Mouse (Mus musculus): ENCODE results near the gene Map1lc3b. TPM values are rescaled to one million over a fixed set of nuclear protein-coding genes. Genes with fewer than 3 reads are reported as not detected.

The Map1lc3b gene
- polyA plus RNA-seq (2014; fragmentation: Nextera tagmentation; extraction: Ambion mirVana), result 225 and 236 TPM in 2 replicates

GRCm38 (mm10) chr8:121590203-121591177, at the start of gene Map1lc3b:
TSS of gene Map1lc3b (plus strand) at chr8:121590361.
- WGBS, result under 1% methylated on average over 93 of the region's 94 CpGs
- DNase-seq (ENCODE audit: low spot score) (peak; percentile 97), ATAC-seq (replicated peaks; ENCODE audit: insufficient number of reproducible peaks, low FRiP score, low TSS enrichment, low read depth) (peak; percentile 55)
- Histone ChIP-seq H3K4me3 (ENCODE audit: low read depth, low read length) (peak within 1 kb of the TSS; percentile 88), H3K9ac (replicated peaks; ENCODE audit: low read length) (peak within 1 kb of the TSS; percentile 84), H3K9me3 (replicated peaks; ENCODE audit: control insufficient read depth, low read length) (no peaks in the 10 kb centered on the region), H3K27me3 (ENCODE audit: control insufficient read depth, insufficient read depth, low read length) (no peaks in the 10 kb centered on the region), H3K36me3 (replicated peaks; ENCODE audit: control insufficient read depth, insufficient read depth, low read depth, low read length) (peaks cover 3% of the 10 kb centered on the region), H3K4me2 (ENCODE audit: low read depth, low read length) (peak within 1 kb of the TSS; percentile 79), H3K27ac (replicated peaks; ENCODE audit: low read depth, low read length) (peak within 1 kb of the TSS; percentile 8; the same call in 1 of the 2 replicates), H3K4me1 (ENCODE audit: control insufficient read depth, insufficient read depth, low read length) (peaks cover 2% of the 10 kb centered on the region)

- H3K27me3 ChIP-seq (ENCODE audit: control insufficient read depth, insufficient read depth, low read length), result no peaks in the 10 kb centered on the region
- no peak overlapping the region for H3K4me3 ChIP-seq (ENCODE audit: low read depth, low read length)
- ATAC-seq (replicated peaks; ENCODE audit: insufficient number of reproducible peaks, low FRiP score, low TSS enrichment, low read depth), result no peak
- WGBS, result 81% methylated on average over 19 of the region's 19 CpGs
- no peak for DNase-seq (ENCODE audit: low spot score)
- H3K9ac ChIP-seq (replicated peaks; ENCODE audit: low read length), result no peak overlapping the region
- no peaks in the 10 kb centered on the region for H3K4me1 ChIP-seq (ENCODE audit: control insufficient read depth, insufficient read depth, low read length)
- no peaks in the 10 kb centered on the region for H3K36me3 ChIP-seq (replicated peaks; ENCODE audit: control insufficient read depth, insufficient read depth, low read depth, low read length)
- no peak overlapping the region for H3K4me2 ChIP-seq (ENCODE audit: low read depth, low read length)
- no peak overlapping the region for H3K27ac ChIP-seq (replicated peaks; ENCODE audit: low read depth, low read length)
- no peaks in the 10 kb centered on the region for H3K9me3 ChIP-seq (replicated peaks; ENCODE audit: control insufficient read depth, low read length)
Measured at GRCm38 (mm10) chr8:121541862-121542261, 48.3 kb upstream of the Map1lc3b start.

DNA sequence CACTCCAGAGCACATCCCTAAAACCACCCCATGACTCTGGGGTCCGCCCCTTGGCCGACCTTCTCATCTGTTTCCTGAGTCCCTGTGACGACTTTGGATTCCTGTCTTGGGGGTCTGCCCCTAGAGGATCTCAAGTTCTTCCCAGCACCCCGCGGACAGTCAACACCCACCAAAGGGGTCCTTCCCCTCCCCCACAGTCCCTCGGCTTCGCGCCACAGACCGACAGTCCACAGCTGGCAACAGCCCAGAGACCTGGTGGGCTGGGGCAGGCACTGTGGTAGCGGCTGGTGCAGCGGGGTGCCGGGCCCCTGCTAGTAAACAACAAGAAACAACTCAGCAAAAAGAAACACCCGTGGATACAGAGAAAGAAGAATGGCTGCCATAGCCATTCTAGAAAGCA, 47.3 kb upstream of the Map1lc3b start:
- 67% methylated on average over 13 of the region's 13 CpGs for WGBS

GRCm38 (mm10) chr8:121544276-121544785, 45.8 kb upstream of the Map1lc3b start, which contains the start of gene 1700018B08Rik:
TSS of gene 1700018B08Rik (minus strand) at chr8:121544320.
- Histone ChIP-seq H3K4me3 (ENCODE audit: low read depth, low read length) (no peak within 1 kb of the TSS), H3K9me3 (replicated peaks; ENCODE audit: control insufficient read depth, low read length) (no peaks in the 10 kb centered on the region), H3K36me3 (replicated peaks; ENCODE audit: control insufficient read depth, insufficient read depth, low read depth, low read length) (no peaks in the 10 kb centered on the region), H3K27me3 (ENCODE audit: control insufficient read depth, insufficient read depth, low read length) (no peaks in the 10 kb centered on the region), H3K4me1 (ENCODE audit: control insufficient read depth, insufficient read depth, low read length) (no peaks in the 10 kb centered on the region), H3K4me2 (ENCODE audit: low read depth, low read length) (no peak within 1 kb of the TSS), H3K9ac (replicated peaks; ENCODE audit: low read length) (no peak within 1 kb of the TSS; the same call in 1 of the 2 replicates), H3K27ac (replicated peaks; ENCODE audit: low read depth, low read length) (no peak within 1 kb of the TSS)
- WGBS, result 85% methylated on average over 12 of the region's 12 CpGs
- no peak for ATAC-seq (replicated peaks; ENCODE audit: insufficient number of reproducible peaks, low FRiP score, low TSS enrichment, low read depth)
- DNase-seq (ENCODE audit: low spot score), result no peak

More for the DNA sequence above, 47.3 kb upstream of the Map1lc3b start:
- Histone ChIP-seq H3K9me3 (replicated peaks; ENCODE audit: control insufficient read depth, low read length) (no peaks in the 10 kb centered on the region), H3K4me1 (ENCODE audit: control insufficient read depth, insufficient read depth, low read length) (no peaks in the 10 kb centered on the region), H3K27me3 (ENCODE audit: control insufficient read depth, insufficient read depth, low read length) (no peaks in the 10 kb centered on the region), H3K36me3 (replicated peaks; ENCODE audit: control insufficient read depth, insufficient read depth, low read depth, low read length) (no peaks in the 10 kb centered on the region), H3K27ac (replicated peaks; ENCODE audit: low read depth, low read length) (no peak overlapping the region), H3K9ac (replicated peaks; ENCODE audit: low read length) (no peak overlapping the region), H3K4me3 (ENCODE audit: low read depth, low read length) (no peak overlapping the region), H3K4me2 (ENCODE audit: low read depth, low read length) (no peak overlapping the region)
- ATAC-seq (replicated peaks; ENCODE audit: insufficient number of reproducible peaks, low FRiP score, low TSS enrichment, low read depth) (no peak), DNase-seq (ENCODE audit: low spot score) (no peak)

- WGBS, result 77% methylated on average over 11 of the region's 11 CpGs
- DNase-seq (ENCODE audit: low spot score) (no peak), ATAC-seq (replicated peaks; ENCODE audit: insufficient number of reproducible peaks, low FRiP score, low TSS enrichment, low read depth) (no peak)
- Histone ChIP-seq H3K9ac (replicated peaks; ENCODE audit: low read length) (no peak overlapping the region; the same call in 1 of the 2 replicates), H3K4me3 (ENCODE audit: low read depth, low read length) (no peak overlapping the region), H3K9me3 (replicated peaks; ENCODE audit: control insufficient read depth, low read length) (no peaks in the 10 kb centered on the region), H3K27me3 (ENCODE audit: control insufficient read depth, insufficient read depth, low read length) (no peaks in the 10 kb centered on the region), H3K4me1 (ENCODE audit: control insufficient read depth, insufficient read depth, low read length) (no peaks in the 10 kb centered on the region), H3K36me3 (replicated peaks; ENCODE audit: control insufficient read depth, insufficient read depth, low read depth, low read length) (no peaks in the 10 kb centered on the region), H3K4me2 (ENCODE audit: low read depth, low read length) (no peak overlapping the region), H3K27ac (replicated peaks; ENCODE audit: low read depth, low read length) (no peak overlapping the region)
Measured at GRCm38 (mm10) chr8:121544936-121545335, 45.2 kb upstream of the Map1lc3b start.

- no peaks in the 10 kb centered on the region for H3K36me3 ChIP-seq (replicated peaks; ENCODE audit: control insufficient read depth, insufficient read depth, low read depth, low read length)
- no peak overlapping the region for H3K9ac ChIP-seq (replicated peaks; ENCODE audit: low read length)
- WGBS, result 6% methylated on average over 7 of the region's 7 CpGs
- no peaks in the 10 kb centered on the region for H3K9me3 ChIP-seq (replicated peaks; ENCODE audit: control insufficient read depth, low read length)
- no peak overlapping the region for H3K4me2 ChIP-seq (ENCODE audit: low read depth, low read length)
- no peaks in the 10 kb centered on the region for H3K4me1 ChIP-seq (ENCODE audit: control insufficient read depth, insufficient read depth, low read length)
- no peak overlapping the region for H3K4me3 ChIP-seq (ENCODE audit: low read depth, low read length)
- no peaks in the 10 kb centered on the region for H3K27me3 ChIP-seq (ENCODE audit: control insufficient read depth, insufficient read depth, low read length)
- H3K27ac ChIP-seq (replicated peaks; ENCODE audit: low read depth, low read length), result no peak overlapping the region
- no peak; the same call in 1 of the 2 replicates for ATAC-seq (replicated peaks; ENCODE audit: insufficient number of reproducible peaks, low FRiP score, low TSS enrichment, low read depth)
- peak; percentile 91 for DNase-seq (ENCODE audit: low spot score)
Measured at GRCm38 (mm10) chr8:121547132-121547531, 43.0 kb upstream of the Map1lc3b start.

DNA sequence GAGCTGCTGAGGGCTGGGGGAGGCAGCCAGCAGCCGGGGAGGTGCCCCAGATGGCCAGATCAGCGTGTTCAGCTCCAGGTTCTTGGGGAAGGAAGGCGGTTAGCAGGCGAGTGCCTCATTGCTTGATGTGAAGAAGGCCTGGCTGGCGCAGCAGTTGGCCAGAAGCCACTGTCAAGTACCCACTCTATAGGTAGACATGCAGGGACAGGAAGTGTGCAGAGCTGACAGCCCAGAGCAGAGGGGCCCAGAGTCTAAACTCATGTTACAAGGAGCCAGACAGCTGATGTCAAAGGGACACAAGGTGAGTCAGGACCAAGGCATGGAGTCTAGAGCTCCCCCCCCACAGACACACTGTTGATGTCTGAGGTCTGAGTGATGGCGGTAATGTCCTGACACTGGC, 40.1 kb upstream of the Map1lc3b start:
- DNase-seq (ENCODE audit: low spot score) (no peak), ATAC-seq (replicated peaks; ENCODE audit: insufficient number of reproducible peaks, low FRiP score, low TSS enrichment, low read depth) (no peak)
- H3K36me3 ChIP-seq (replicated peaks; ENCODE audit: control insufficient read depth, insufficient read depth, low read depth, low read length), result peaks cover 3% of the 10 kb centered on the region; the same call in 1 of the 2 replicates
- H3K27ac ChIP-seq (replicated peaks; ENCODE audit: low read depth, low read length), result no peak overlapping the region
- H3K9me3 ChIP-seq (replicated peaks; ENCODE audit: control insufficient read depth, low read length), result no peaks in the 10 kb centered on the region
- 93% methylated on average over 6 of the region's 6 CpGs for WGBS
- no peaks in the 10 kb centered on the region for H3K27me3 ChIP-seq (ENCODE audit: control insufficient read depth, insufficient read depth, low read length)
- H3K4me1 ChIP-seq (ENCODE audit: control insufficient read depth, insufficient read depth, low read length), result no peaks in the 10 kb centered on the region
- H3K9ac ChIP-seq (replicated peaks; ENCODE audit: low read length), result no peak overlapping the region
- H3K4me3 ChIP-seq (ENCODE audit: low read depth, low read length), result no peak overlapping the region
- no peak overlapping the region for H3K4me2 ChIP-seq (ENCODE audit: low read depth, low read length)
